Comparison of ENCODE assay signal across 10 mouse cellular contexts in genomic region chr9:45664871-45665394, GRCm38 (mm10).
DNase-seq lines count a peak whose midpoint lies in the region; ATAC-seq and TF ChIP-seq lines count a peak whose summit lies in the region.
"Had no signal": no experiment of that assay in that cellular context is flagged by ENCODE, and none has a peak within 500 bp of the region (broad histone marks: within the 10 kb centered on the region; RNA-seq: fewer than 3 reads in every experiment).

No protein-coding gene starts in this region.

- no peaks in the 10 kb centered on the region for H3K27me3 ChIP-seq in forebrain, postnatal 0 days (ENCODE audit: insufficient read depth, low read length)
- H3K27me3 ChIP-seq in midbrain, embryonic 12.5 days = no peaks in the 10 kb centered on the region
- H3K27me3 ChIP-seq in intestine, embryonic 15.5 days (replicated peaks) = no peaks in the 10 kb centered on the region
- H3K27me3 ChIP-seq: lung, embryonic 15.5 days had no signal

- DNase-seq in cerebellum, postnatal 10 days = peak; percentile 87 to 90
- no peak for DNase-seq in cerebellum, adult 11 months
- peak; percentile 44 for DNase-seq in brain, adult 2 months (ENCODE audit: low read depth, low spot score)
- DNase-seq in forebrain, postnatal 0 days = peak; percentile 65
- DNase-seq in thymus, postnatal 10 days (ENCODE audit: low spot score in 2 of 2) = no peak
- DNase-seq in thymus, postnatal 0 days (ENCODE audit: low spot score) = no peak
- DNase-seq: thymus, adult 18-20 months had no signal

- peaks cover 31% of the 10 kb centered on the region for H3K4me1 ChIP-seq in forebrain, postnatal 0 days (ENCODE audit: insufficient read depth)
- peaks cover 48% of the 10 kb centered on the region for H3K4me1 ChIP-seq in midbrain, embryonic 12.5 days
- H3K4me1 ChIP-seq in intestine, embryonic 15.5 days (replicated peaks) = no peaks in the 10 kb centered on the region
- H3K4me1 ChIP-seq: lung, embryonic 15.5 days had no signal

- no peaks in the 10 kb centered on the region; the same call in none of the 2 replicates for H3K36me3 ChIP-seq in forebrain, postnatal 0 days (ENCODE audit: insufficient read depth)
- H3K36me3 ChIP-seq in midbrain, embryonic 12.5 days = no peaks in the 10 kb centered on the region
- no peaks in the 10 kb centered on the region for H3K36me3 ChIP-seq in intestine, embryonic 15.5 days
- H3K36me3 ChIP-seq: lung, embryonic 15.5 days had no signal

- no peaks in the 10 kb centered on the region for H3K9me3 ChIP-seq in forebrain, postnatal 0 days (ENCODE audit: low read length)
- H3K9me3 ChIP-seq in midbrain, embryonic 12.5 days = no peaks in the 10 kb centered on the region
- H3K9me3 ChIP-seq in intestine, embryonic 15.5 days = no peaks in the 10 kb centered on the region
- H3K9me3 ChIP-seq: lung, embryonic 15.5 days had no signal

- H3K27ac ChIP-seq in forebrain, postnatal 0 days (ENCODE audit: low read depth, low read length) = peak overlapping the region; percentile 92
- peak overlapping the region; percentile 96 for H3K27ac ChIP-seq in midbrain, embryonic 12.5 days (replicated peaks)
- no peak overlapping the region for H3K27ac ChIP-seq in intestine, embryonic 15.5 days
- H3K27ac ChIP-seq: lung, embryonic 15.5 days had no signal

- no peak for TF ChIP-seq CTCF in forebrain, postnatal 0 days (IDR thresholded peaks at IDR 0.05; ENCODE audit: low read depth)

- no peak overlapping the region for H3K4me3 ChIP-seq in forebrain, postnatal 0 days (ENCODE audit: low read depth, low read length)
- H3K4me3 ChIP-seq in midbrain, embryonic 12.5 days = no peak overlapping the region
- no peak overlapping the region for H3K4me3 ChIP-seq in intestine, embryonic 15.5 days (replicated peaks)
- H3K4me3 ChIP-seq: lung, embryonic 15.5 days had no signal

- 11% methylated on average over 15 of the region's 15 CpGs for whole genome bisulfite sequencing in forebrain, postnatal 0 days
- WGBS in midbrain, embryonic 12.5 days = 14% methylated on average over 15 of the region's 15 CpGs
- WGBS in intestine, embryonic 15.5 days = 49% methylated on average over 15 of the region's 15 CpGs

- peak; percentile 36 for ATAC-seq in forebrain, postnatal 0 days
- peak; percentile 83 for ATAC-seq in midbrain, embryonic 12.5 days (ENCODE audit: low FRiP score, low read depth)
- no peak for ATAC-seq in intestine, embryonic 15.5 days

- H3K4me2 ChIP-seq in forebrain, postnatal 0 days (ENCODE audit: low read depth) = no peak overlapping the region
- H3K4me2 ChIP-seq in midbrain, embryonic 12.5 days (replicated peaks) = peak overlapping the region; percentile 23
- no peak overlapping the region for H3K4me2 ChIP-seq in intestine, embryonic 15.5 days (replicated peaks)
- H3K4me2 ChIP-seq: lung, embryonic 15.5 days had no signal

- no peak overlapping the region for H3K9ac ChIP-seq in forebrain, postnatal 0 days
- no peak overlapping the region for H3K9ac ChIP-seq in midbrain, embryonic 12.5 days (replicated peaks)
- no peak overlapping the region for H3K9ac ChIP-seq in intestine, embryonic 15.5 days
- H3K9ac ChIP-seq: lung, embryonic 15.5 days had no signal

Comparison
In these comparisons a context has a peak if more than half of its experiments do, and no peak if none do; other contexts are left out.
1. DNase-seq: peak in cerebellum, postnatal 10 days (2 of 2), brain, adult 2 months (single experiment) and forebrain, postnatal 0 days (single experiment); none in cerebellum, adult 11 months (single experiment), thymus, postnatal 10 days (0 of 2) and thymus, postnatal 0 days (single experiment).